Mouse (Mus musculus): ENCODE results near the gene Tmem232. TPM values are rescaled to one million over a fixed set of nuclear protein-coding genes. Genes with fewer than 3 reads are reported as not detected.

Gene Tmem232
- polyA plus RNA-seq (2017; shearing (Covaris generic)): not detected

GRCm38 (mm10) chr17:65540441-65541272, at the start of gene Tmem232:
Gene Tmem232 (minus strand): TSS chr17:65540782.

Other genes with a start within 250 kb of the Tmem232 start
- 28.0 TPM for gene Vapa, start 72.8 kb upstream of the Tmem232 start, polyA plus RNA-seq (2017; shearing (Covaris generic))
- not detected for gene Txndc2, start 101.4 kb upstream of the Tmem232 start, polyA plus RNA-seq (2017; shearing (Covaris generic))
- 3.1 TPM for gene Rab31, start 232.0 kb upstream of the Tmem232 start, polyA plus RNA-seq (2017; shearing (Covaris generic))
- 22.3 TPM for gene Ppp4r1, start 241.8 kb upstream of the Tmem232 start, polyA plus RNA-seq (2017; shearing (Covaris generic))